Mouse (Mus musculus) adrenal gland, postnatal 14 days (tissue): ENCODE measurements around the gene Gse1. TPM values are rescaled to one million over a fixed set of nuclear protein-coding genes. Genes with fewer than 3 reads are reported as not detected.

ENCODE experiments used
- DNase-seq: peaks from one replicate; pipeline ENCODE4 v3.0.0; 2021; ENCODE audit warnings: mixed read lengths
- total RNA-seq: library from RNA; stranded (reverse); gene quantifications from 2 replicates; pipeline ENCODE4 v1.2.3, GENCODE M21; 2021

The Gse1 gene
- total RNA-seq, 1 experiment from 2014 or later, result 29.9 TPM

DNA sequence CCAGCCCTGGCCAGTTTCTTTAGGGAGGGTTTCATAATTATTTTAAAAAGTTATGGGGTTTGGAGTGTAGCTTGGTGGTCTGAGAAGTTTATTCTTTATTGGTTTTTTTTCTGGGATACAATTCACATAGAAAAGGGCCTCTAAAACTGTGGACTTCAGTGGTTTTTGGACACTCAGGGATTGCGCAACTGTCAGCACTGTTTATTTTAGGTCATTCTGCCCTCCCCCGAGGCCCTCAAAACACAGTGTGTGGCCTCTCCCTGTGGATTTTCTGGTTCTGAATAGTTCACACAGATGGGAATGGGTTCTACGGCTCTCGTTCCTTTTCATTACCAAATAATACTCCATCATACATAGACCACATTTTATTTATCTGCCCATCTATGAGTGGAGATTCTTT, 15.0 kb downstream of the Gse1 start:
- no peak for DNase-seq

DNA sequence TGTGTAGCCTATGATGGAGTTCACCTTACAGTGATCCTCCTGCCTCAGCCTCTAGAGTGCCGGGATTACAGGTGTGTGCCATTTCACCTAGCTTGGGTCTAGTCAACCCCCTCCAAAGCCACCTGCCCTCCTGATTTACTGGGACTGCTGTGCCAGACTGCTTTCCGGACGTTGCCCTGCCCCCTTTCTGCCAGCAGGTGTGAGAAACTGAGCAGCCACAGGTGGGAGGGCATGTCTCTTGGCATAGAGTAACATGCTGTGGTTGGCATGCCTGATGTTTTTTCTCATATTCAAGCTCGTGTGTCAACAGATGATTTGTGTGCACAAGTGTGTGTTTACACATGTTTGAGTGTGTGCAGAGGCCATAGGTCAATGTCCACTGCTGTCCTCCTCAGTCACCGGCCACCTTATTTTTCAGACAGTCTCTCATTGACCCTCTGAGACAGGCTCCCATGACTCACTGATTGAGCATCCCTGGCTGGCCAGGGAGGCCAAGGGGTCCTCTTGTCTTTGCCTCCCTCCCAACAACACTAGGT, 15.7 kb downstream of the Gse1 start:
- DNase-seq, result no peak

DNA sequence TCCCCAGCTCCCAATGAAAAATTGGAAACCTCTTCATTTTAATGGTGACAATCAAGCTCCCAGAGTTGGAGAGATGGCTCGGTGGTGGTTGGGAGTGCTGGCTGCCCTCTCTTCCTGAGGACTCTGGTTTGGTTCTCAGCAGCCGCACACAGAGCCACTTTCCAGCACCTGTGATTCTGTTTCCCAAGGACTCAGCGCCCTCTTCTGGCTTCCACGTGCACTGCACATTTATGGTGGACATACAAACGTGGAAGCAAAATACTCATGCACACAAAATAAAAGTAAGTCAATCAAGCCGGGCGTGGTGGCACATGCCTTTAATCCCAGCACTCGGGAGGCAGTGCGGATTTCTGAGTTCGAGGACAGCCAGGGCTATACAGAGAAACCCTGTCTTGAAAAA, 16.3 kb downstream of the Gse1 start:
- no peak for DNase-seq

DNA sequence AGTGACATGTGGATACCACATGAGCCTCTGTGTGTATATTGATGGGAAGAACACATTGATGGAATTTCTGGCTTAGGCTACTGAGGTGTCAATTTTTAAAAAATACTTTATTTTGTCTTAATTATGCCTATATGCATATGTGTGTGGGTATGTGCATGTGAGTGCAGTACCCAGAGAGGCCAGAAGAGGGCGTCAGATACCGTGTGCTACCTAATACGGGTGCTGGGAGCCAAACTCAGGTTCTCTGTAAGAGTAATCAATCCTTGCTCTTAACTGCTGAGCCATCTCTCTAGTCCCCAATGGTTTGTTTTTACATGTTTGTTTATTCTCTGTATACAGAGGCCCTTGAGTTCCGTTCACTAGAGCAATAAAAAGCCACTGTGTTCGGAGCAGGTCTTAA, 19.4 kb downstream of the Gse1 start:
- DNase-seq, result no peak

DNA sequence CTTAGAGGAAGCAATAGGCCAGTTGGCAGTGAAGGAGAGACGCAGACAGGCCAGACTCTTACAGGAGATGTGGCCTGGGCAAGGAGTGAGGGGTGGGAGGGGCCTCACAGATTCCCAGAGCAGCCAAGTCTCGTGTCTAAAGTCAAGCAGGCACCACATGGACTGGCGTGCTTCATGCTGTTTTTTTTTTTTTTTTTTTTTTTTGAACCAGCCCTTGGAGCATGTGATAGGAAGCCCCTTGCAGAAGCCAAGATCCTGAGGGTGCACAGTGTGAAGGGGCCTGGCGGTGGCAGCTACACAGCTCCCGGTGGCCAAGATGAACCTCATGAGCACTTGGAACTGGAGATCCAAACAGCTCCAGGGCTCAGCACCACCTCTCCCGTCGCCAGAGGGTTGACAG, 19.8 kb downstream of the Gse1 start:
- DNase-seq, result no peak

DNA sequence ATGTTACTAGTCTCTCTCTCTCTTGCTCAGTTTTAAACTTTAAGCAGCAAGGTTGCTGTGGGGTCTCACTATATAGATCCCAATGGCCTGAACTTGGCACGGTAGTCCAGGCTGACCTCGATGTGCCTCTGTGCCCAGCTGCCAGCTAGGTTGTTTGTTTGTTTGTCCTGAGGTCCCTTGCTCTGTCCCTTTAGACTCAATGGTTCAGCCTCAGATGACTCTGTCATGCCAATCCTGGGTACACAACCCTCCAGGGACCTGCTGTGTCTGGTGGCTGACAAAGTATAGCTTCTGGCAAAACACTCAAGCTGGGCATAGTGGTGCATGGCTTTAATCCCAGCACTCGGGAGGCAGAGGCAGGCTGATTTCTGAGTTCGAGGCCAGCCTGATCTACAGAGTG, 20.2 kb downstream of the Gse1 start:
- no peak for DNase-seq

DNA sequence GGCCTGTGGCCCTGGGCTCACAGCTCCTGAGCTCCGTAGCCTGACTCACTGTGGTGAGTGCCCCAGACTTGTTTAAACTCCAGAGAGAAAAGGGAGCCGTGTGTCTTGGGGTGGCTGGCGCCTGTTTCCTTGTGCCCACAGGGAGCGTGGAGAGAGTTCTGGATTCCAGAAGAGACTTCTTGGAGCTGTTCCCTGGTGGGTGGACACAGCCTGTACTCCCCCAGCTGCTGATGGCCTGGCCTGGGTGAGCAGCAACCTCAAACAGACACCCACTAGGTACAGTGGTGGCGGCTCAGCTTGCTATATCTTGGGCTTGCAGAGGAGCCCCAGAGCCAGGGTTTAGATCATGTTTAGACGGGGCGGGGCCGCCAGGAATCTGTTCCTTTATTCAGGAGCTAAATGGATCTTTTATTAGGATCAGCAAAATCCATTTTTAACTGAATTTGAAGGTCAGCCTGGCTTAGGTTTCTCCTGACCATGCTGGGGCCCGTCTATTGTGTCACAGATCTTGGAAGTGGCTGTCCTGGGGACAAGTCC, 21.6 kb downstream of the Gse1 start:
- no peak for DNase-seq

DNA sequence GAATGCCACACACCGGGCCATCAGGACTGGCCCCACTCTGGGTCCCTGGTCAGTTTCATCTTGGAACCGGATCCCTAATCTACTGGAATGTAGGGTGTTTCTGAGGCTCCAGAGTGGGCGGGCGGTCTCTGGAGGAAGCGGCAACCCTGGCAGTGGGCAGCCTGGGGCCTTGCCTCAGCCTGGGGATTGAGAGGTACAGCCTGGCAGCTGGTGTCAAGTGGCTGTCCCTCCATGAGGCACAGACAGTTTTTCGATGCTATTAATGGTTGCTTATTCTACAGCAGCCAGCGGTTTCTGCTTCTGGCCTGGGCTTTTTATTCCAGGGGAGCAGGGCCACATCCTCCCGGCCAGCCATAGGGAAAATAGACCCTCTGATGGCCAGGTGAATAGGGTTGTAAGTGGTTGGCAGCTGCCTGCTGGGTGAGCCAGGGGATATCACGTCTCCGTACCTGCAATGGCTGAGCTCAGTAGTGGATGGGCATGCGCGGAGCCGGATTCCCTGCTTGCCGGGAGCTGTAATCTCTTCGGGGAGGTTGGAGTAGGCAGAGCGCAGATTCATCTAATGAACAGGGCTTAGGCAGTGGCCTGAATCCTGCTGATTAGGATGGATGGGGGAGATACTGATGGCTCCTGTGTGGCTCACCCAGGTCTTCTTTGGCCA, 22.6 kb downstream of the Gse1 start:
- no peak for DNase-seq

DNA sequence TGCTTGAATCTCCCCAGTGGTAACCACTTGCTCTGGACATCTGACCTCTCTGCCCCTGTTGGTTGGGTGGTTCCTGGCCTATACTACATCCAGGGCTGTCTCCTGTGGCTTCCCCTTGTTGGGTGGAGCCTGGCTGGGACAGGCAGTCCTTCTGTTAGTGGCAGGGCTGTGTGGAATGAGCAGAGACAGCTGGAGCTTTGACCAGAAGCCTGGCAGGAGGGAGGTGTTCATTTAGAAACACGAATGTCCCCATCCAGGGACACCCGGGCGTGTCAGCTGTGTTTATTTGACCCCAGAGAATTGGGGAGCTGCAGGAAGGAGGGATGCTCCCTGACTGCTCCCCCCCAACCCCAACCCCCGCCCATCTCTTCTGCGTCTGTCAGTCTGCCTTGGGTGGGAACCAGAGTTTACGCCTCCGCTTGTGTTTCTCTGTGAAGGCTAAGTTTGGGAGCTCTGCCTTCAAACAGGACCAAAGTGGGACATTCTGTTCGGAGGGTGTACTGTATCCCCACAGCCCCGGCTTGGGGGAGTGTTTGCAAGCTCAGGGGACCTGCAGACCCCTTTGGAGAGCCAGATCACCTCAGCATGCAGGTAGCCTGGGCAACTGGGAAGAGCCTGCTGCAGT, 23.3 kb downstream of the Gse1 start:
- peak; percentile 44 for DNase-seq

DNA sequence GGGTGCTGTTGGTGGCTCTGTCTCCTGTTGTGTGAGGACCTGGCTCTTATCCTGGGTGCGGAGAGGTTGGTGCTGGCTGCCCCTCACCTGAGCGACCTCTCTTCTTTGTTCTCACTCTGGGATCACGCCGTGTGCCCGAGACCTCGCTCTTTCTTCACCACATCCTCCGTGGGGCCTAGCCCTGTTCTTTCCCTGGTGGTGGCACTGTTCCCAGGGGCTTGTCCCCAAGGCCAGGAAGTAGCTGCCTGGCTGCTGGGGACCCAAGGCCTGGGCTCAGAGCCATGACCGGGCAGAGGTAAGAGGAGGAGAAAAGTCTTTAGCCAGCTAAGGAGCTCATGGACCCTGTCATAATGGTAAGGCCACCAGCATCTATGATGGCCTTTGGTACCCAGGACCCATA, 25.4 kb downstream of the Gse1 start:
- peak; percentile 82 for DNase-seq

DNA sequence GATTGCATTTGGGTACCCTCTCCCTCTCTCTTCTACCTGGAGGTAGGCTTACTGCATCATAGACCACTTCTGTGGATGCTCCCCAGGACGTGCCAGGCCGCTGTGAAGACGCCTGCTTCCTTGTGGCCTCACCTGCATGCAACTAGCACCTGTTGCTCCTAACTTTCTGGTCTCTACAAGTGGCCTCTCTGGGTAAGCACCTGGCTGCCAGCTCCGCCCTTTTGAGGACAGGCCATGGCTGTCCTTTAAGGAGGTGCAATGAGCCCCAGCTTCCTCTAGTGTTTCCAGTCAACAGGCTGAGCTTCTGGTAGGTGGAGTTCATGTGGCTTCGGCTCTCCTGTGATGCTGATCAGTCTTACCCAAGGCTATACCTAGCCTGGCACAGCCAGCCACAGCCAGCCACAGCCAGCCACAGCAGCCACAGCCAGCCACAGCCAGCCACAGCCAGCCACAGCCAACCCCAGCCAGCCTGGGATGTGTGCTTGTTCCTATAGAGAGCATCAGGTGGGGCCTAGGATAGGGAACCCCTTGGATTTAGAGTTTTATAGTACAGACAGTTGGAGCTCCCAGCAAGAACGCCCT, 27.2 kb downstream of the Gse1 start:
- DNase-seq, result no peak

DNA sequence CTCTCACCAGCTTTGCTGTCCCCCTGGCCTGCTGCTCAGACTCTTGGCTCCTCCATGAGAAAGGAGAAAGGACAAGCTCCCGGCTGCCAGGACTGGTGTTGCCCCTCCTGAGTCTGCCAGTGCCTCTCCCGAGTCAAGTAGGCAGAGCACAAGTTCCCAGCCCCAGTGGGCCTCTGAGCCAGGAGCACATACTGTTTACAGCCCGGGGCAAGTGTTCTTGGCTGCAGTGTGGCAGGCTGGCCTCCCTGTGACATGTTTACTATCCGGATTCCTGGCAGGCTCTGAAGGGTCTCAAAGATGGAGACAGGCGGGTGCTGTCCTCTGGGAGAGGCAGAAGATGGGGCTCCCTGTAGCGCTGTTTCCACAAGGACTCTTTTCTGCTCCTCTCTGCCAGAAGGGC, 28.7 kb downstream of the Gse1 start:
- no peak for DNase-seq

DNA sequence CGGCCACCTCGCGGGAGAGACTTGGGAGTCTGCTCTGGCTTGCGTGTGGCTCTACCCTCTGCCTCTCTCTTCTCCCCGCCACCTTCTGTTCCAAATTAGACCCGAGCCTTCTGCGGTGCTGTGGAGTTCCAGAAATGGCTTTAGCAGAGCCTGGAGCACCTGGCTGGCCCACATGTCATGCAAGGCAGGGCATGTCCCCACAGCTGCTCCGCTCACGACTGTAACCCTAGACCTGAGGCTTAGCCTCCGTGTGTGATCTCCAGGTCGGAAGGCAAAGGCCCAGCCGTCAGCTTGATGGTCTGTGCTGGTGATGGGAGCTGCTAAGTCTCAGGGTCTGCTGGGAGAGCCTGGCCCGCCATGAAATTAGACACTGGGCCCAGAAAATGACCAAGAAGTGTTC, 30.9 kb downstream of the Gse1 start:
- no peak for DNase-seq

DNA sequence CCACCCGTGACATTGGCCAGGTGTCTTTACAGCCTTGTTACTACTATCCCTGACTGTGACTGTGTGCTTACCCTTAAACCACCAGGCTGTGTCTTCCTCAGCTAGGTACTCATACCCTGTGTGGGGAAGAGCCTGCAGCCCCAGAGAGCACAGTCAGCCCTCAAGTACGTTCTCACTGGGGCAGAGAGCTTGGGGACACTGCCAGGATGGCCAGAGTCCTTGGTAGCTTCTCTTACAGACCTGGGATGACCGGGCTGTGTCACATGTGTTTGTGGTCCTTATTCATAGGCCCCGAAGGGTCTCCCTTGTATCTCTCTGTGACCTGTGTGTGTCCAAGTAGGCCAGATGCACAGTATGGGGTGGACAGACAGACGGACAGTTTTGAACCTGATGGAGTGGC, 32.4 kb downstream of the Gse1 start:
- DNase-seq, result no peak

DNA sequence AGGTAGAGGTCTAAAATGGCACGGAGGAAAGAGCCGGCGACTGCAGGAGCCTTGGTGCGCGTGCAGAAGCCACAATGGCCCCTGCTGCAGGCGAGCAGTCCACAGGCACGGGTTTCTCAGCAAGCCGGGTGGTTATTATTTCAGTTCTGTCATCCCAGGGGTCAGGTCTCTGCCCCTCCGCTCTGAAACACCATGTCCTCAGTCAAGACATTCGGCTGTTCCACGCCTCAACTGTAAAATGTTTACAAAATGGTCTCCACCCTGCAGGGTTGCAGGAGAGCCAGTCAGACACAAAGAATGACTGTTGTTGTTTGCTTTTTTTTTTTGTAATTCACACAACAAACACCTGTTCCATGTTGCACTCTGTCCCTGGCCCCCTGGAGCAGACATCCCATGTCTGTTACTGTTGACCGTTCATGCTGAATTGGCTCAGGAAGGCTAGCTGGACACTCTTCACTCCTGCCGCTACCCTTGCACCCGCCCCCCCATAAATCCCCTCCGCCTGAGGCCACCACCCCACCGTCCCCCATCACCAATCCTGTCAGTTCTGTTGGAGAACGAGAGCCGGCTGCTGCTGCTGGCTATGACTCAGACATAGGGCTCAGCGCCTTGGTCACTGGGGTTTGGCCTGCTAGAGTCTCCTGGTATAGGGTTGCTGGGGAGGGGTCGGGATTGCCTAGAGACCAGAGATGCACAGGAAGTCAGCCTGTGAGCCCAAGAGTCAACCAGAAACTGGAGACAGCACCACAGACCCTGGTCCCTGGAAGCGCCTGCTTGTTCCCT, 33.3 kb downstream of the Gse1 start:
- DNase-seq, result no peak

DNA sequence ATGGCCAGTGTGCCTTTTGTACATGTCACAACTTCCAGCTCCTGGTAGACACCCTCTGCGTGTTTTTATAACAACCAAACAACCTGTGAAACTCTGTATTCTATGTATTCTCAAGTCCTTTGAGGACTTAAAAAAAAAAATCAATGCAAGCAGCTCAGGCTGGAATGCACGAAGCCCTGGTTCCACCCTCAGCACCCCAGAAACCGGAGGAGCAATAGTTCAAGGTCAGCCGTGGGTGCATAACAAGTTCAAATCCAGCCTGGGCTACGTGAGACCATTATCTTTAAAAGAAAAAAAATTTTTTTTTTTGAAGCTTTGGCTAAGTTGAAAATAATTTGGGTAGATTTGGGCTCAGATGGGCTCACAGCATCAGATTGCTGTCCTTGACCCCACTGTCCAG, 35.6 kb downstream of the Gse1 start:
- DNase-seq, result no peak

DNA sequence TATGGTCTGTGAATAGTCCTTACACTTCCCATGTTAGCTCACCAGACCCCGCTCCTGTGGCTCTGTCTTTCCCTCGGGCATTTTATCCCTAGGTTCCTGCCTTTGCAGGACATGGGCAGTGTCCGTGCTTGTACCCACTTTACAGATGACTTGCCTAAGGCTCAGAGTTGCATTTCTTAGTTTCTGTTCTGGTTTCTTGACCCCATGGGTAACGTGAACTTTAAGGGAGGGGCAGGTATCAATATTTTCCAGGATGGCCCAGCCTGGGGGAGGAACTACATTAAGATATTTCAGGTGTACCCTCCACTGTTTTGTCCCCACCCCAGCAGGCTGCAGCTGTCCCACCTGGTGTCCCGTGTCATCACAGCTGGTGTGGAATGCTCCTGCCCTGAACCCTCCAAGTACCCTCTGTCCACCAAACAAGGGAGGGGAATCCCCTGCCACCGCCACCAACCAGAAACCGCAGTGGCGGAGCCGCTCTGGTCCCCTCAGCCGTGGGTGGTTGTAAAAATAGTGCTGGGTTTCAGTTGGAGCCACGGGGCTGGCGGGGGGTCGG, 36.2 kb downstream of the Gse1 start:
- DNase-seq, result no peak

DNA sequence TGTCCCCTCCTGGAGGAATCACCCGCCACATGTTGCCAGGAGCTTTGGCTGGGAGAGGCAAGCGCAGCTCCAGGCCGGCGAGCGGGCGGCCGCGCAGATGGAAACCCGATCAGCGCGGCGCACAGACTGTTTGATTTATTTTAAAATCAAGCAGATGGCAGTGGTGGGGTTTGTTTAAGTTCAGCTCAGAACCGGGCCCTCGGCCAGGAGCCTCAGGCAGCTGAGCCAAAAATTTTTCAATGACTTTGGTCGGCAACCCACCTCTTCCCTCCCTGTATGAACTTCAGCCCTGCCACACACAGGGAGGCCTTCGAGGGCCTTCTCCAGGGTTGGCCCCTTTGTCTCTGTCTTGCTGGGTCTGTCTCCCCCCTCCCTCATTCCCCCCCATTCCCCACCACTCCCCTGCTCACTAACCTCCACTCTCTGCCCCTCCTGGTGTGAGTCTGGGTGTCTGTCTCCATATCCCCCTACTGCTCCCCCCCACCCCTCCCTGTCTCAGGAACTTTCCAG, 36.7 kb downstream of the Gse1 start:
- peak; percentile 79 for DNase-seq

DNA sequence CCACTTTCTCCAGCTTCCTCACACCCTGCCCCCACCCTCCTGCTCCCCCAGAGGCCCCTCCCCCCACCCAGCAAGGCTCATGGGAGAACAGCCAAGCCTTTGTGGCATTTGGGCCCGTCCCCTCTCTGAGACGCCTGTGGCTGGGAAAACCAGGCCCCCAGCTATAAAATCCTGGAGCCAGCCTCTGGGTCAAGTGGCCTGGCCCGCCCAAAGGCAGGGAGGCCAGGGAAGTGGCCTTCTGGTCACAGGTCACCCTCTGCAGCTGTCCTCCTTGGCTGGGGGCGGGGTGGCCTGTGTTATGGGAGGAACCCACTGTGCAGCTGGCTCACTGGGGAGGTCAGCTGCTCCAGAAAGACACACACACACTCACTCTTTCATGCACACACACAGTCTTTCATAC, 37.2 kb downstream of the Gse1 start:
- peak; percentile 89 for DNase-seq

DNA sequence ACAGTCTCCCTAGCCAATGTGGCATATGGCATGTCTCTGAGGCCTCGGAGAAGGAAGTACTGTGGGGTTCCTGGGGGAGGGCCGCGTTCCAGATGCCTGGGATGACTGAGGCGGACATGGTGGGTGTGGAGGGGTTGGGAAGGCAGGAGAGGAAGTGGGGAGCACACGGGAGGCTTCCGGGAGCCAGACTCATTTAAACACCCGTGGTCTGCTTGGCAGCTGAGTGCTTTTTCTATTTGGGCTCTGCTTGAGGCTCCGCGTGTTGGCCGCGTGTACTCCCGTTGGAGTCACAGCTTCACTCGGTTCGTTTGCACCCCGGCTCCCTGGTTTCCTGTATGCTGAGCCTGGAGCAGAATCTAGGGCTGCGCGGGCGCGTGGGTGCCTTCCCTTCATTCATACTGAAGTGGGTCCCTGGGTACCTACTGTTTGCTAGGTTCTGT, 40.3 kb downstream of the Gse1 start:
- no peak for DNase-seq

DNA sequence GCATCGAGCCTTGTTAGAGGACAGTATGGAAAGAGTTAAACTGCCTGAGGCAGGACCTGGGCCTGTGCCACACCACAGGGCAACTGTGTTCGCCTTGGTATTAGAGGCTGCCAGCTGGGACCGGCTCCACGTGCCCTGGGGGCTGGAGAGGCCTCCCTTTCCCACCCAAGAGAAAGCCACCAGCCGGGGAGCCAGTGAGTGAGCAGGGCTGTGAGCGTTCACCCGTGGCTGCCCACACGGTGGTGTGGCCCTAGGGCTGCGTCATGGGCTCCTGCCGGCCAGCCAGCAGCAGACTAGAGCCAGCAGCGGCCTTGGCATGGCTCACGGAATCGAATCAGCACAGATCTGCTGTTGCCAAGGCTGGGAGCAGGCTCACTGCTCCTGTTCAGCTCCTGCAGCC, 42.2 kb downstream of the Gse1 start:
- DNase-seq, result peak; percentile 92

DNA sequence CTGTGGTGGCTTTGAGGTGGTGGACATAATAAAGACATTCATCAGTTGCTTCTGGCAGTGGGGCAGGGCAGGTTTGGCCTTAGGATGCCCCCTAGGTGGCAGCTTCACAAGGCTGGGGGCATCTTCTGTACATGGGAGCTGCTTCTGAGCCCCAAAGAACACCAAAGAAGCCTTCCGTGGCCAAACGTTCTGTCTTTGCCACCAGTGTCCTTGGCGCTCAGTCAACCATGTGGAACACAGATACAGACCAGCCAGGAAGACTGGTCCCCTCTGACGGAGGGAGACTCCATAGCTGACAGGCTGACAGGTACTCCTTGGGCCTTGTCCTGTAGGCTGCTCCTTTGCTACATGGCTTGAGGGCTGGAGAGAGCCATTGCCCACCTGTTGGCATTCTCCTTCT, 45.2 kb downstream of the Gse1 start:
- DNase-seq, result peak; percentile 64
